Mouse (Mus musculus) forebrain, postnatal 0 days (tissue): ENCODE data around the gene Negr1. TPM values are rescaled to one million over a fixed set of nuclear protein-coding genes. Genes with fewer than 3 reads are reported as not detected.

Source experiments
- ATAC-seq: fragments of 200-750 bp; cut with Nextera tagmentation; 2 replicates; pipeline ENCODE4 v1.8.0; 2017; ENCODE audit warnings: mild to moderate bottlenecking, moderate library complexity
- DNase-seq: peaks from one replicate; pipeline ENCODE4 v3.0.0-alpha.2; 2015
- H3K27ac ChIP-seq: fragments of 300-500 bp; sonication (generic); 2 replicates; pipeline ENCODE4 v1.5.1; 2014; ENCODE audit warnings: low read depth, mild to moderate bottlenecking, antibody characterized with exemption, low read length, moderate library complexity, mixed read lengths
- H3K27me3 ChIP-seq: fragments of 300-500 bp; sonication (generic); 2 replicates; pipeline ENCODE4 v1.6.1; 2014; ENCODE audit warnings: mild to moderate bottlenecking, low read length, mixed read lengths; ENCODE audit not compliant: insufficient read depth
- H3K36me3 ChIP-seq: fragments of 300-500 bp; sonication (generic); 2 replicates; pipeline ENCODE4 v1.6.1; 2014; ENCODE audit warnings: mild to moderate bottlenecking, moderate library complexity; ENCODE audit not compliant: insufficient read depth
- H3K4me1 ChIP-seq: fragments of 300-500 bp; sonication (generic); 2 replicates; pipeline ENCODE4 v1.6.1; 2014; ENCODE audit warnings: antibody characterized with exemption; ENCODE audit not compliant: insufficient read depth
- H3K4me2 ChIP-seq: fragments of 300-500 bp; sonication (generic); 2 replicates; pipeline ENCODE4 v1.6.1; 2014; ENCODE audit warnings: low read depth, mild to moderate bottlenecking, moderate library complexity
- H3K4me3 ChIP-seq: fragments of 300-500 bp; sonication (generic); 2 replicates; pipeline ENCODE4 v1.5.1; 2014; ENCODE audit warnings: low read depth, low read length, mixed read lengths
- H3K9ac ChIP-seq: fragments of 300-500 bp; sonication (generic); 2 replicates; pipeline ENCODE4 v1.6.1; 2014; ENCODE audit warnings: mild to moderate bottlenecking
- H3K9me3 ChIP-seq: fragments of 300-500 bp; sonication (generic); 2 replicates; pipeline ENCODE4 v1.6.1; 2016; ENCODE audit warnings: low read length
- CTCF ChIP-seq: sonication (generic); IDR thresholded peaks from 2 replicates; pipeline ENCODE4 v1.5.1; 2016; ENCODE audit warnings: antibody characterized with exemption, control low read depth, low read depth
- WGBS: fragments of 180-500 bp; shearing (Covaris S2); extraction: QIAGEN DNeasy Blood & Tissue Kit; methylation state at CpG from one replicate; pipeline ENCODE4 v1.1.7; 2014; 5-methylcytosine and 5-hydroxymethylcytosine counted together
- polyA plus RNA-seq: library from polyadenylated mRNA; unstranded; fragments of >200 nt; fragmentation: Nextera tagmentation; extraction: Ambion mirVana; gene quantifications from 2 replicates; pipeline ENCODE4 v1.2.1, GENCODE M21; 2015
- total RNA-seq: library from RNA; depleted of rRNA; stranded (reverse); fragments of >200 nt; gene quantifications from 2 replicates; pipeline ENCODE4 v1.2.3, GENCODE M21; 2014

The Negr1 gene
- total and polyA plus RNA-seq, 2 experiments from 2014 or later, result 65.0 to 205 TPM

- Histone ChIP-seq H3K4me2 (no peak overlapping the region), H3K27me3 (no peaks in the 10 kb centered on the region), H3K36me3 (no peaks in the 10 kb centered on the region), H3K27ac (no peak overlapping the region), H3K4me1 (no peaks in the 10 kb centered on the region), H3K9me3 (no peaks in the 10 kb centered on the region), H3K4me3 (no peak overlapping the region), H3K9ac (no peak overlapping the region)
- 96% methylated on average over 2 of the region's 2 CpGs for WGBS
- ATAC-seq, result no peak; the same call in 1 of the 2 replicates
- TF ChIP-seq CTCF, result no peak
- DNase-seq, result no peak
Observed at GRCm38 (mm10) chr3:156662553-156662952, 101.0 kb downstream of the Negr1 start.

- H3K4me1 ChIP-seq, result no peaks in the 10 kb centered on the region
- H3K27me3 ChIP-seq, result no peaks in the 10 kb centered on the region
- DNase-seq (no peak), ATAC-seq (no peak)
- WGBS, result 77% methylated on average over 3 of the region's 3 CpGs
- no peak overlapping the region for H3K9ac ChIP-seq
- TF ChIP-seq CTCF, result no peak
- no peak overlapping the region for H3K4me2 ChIP-seq
- H3K4me3 ChIP-seq, result no peak overlapping the region
- H3K36me3 ChIP-seq, result no peaks in the 10 kb centered on the region
- no peak overlapping the region for H3K27ac ChIP-seq
- H3K9me3 ChIP-seq, result no peaks in the 10 kb centered on the region
Observed at GRCm38 (mm10) chr3:156672560-156672959, 111.0 kb downstream of the Negr1 start.

DNA sequence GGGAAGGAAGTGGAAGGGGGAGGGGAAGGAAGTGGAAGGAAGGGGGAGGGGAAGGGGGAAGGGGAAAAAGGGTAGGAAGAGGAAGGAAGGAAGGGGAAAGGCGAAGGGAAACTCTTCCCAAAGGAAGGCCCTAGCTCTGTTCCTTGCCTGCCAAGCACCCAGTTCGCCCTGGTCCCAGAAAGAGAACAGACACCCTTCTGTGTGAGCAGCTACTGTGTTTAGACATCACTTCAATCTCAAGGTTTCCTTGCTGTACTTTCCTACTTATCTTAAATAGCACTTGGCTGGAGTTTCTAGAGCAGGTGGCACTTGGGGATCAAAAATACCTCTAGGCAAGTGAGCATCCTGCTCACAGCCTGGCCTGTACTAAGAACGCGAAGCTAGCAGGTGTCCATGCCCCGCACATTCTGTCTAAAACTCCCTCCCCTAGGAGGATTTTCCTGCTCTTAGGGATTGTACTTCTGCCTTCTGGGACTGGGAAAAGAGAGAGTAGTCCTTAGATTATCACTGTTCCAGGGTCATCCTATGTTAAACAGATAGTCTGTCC, 128.5 kb downstream of the Negr1 start:
- Histone ChIP-seq H3K36me3 (no peaks in the 10 kb centered on the region), H3K4me3 (no peak overlapping the region), H3K27me3 (no peaks in the 10 kb centered on the region), H3K27ac (no peak overlapping the region), H3K9me3 (no peaks in the 10 kb centered on the region), H3K4me1 (no peaks in the 10 kb centered on the region), H3K9ac (no peak overlapping the region), H3K4me2 (no peak overlapping the region)
- WGBS, result 74% methylated on average over 5 of the region's 5 CpGs
- DNase-seq, result peak; percentile 63
- no peak for TF ChIP-seq CTCF
- ATAC-seq, result peak; percentile 70

GRCm38 (mm10) chr3:156698687-156699086, 137.1 kb downstream of the Negr1 start:
- no peaks in the 10 kb centered on the region for H3K27me3 ChIP-seq
- no peak overlapping the region for H3K27ac ChIP-seq
- no peak overlapping the region for H3K9ac ChIP-seq
- WGBS, result 98% methylated on average over 1 of the region's 1 CpGs
- no peak for ATAC-seq
- no peak for DNase-seq
- H3K9me3 ChIP-seq, result no peaks in the 10 kb centered on the region
- TF ChIP-seq CTCF, result no peak
- H3K4me3 ChIP-seq, result no peak overlapping the region
- H3K36me3 ChIP-seq, result no peaks in the 10 kb centered on the region
- H3K4me1 ChIP-seq, result no peaks in the 10 kb centered on the region
- no peak overlapping the region for H3K4me2 ChIP-seq

DNA sequence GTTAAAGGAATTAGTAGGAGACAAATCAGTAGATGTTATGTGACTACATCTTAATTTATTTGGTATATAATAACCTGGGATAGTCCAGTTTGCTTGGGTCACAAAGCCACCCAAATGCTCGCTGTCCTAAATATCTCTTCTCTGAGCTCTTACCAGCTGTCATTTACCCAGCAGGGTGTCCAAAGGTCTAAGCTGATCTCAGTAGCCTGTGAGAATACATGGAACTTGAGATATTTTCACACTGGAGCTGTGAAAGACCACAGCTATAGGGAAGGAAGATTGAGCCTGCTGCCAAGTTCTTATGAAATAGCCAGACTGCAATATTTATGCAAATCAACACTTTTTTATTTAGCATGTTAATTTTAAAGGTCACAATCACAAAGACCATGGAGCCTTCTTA, 141.6 kb downstream of the Negr1 start:
- Histone ChIP-seq H3K36me3 (no peaks in the 10 kb centered on the region), H3K27me3 (no peaks in the 10 kb centered on the region), H3K4me2 (no peak overlapping the region), H3K9me3 (no peaks in the 10 kb centered on the region), H3K4me1 (no peaks in the 10 kb centered on the region), H3K4me3 (no peak overlapping the region), H3K27ac (no peak overlapping the region), H3K9ac (no peak overlapping the region)
- ATAC-seq, result no peak
- TF ChIP-seq CTCF, result no peak
- no peak for DNase-seq
- 81% methylated on average over 1 of the region's 1 CpGs for WGBS

DNA sequence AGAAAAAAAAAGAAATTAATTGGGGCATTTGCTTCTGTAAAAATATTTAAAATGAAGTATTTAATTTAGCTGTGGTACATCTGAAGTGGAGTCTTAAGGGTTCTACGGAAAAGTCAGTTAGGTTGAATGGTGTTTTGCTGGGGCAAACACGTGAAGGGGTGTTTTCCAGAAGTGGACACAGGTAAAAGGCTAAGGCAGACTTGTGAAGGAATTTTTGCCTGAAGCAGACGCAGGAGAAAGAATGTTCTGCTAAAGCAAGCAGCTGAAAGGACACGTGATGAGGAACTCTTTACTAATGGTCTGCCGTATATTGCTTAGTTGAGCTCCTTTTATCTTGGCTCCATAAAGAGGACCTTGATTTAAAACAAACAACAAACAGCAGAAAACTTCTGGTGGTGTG, 148.6 kb downstream of the Negr1 start:
- ATAC-seq (no peak), DNase-seq (no peak)
- H3K27me3 ChIP-seq, result no peaks in the 10 kb centered on the region
- H3K9me3 ChIP-seq, result no peaks in the 10 kb centered on the region
- no peak overlapping the region for H3K4me2 ChIP-seq
- no peak overlapping the region for H3K27ac ChIP-seq
- H3K4me1 ChIP-seq, result no peaks in the 10 kb centered on the region
- no peak overlapping the region for H3K9ac ChIP-seq
- no peaks in the 10 kb centered on the region for H3K36me3 ChIP-seq
- TF ChIP-seq CTCF, result no peak
- H3K4me3 ChIP-seq, result no peak overlapping the region
- WGBS, result 69% methylated on average over 5 of the region's 5 CpGs

DNA sequence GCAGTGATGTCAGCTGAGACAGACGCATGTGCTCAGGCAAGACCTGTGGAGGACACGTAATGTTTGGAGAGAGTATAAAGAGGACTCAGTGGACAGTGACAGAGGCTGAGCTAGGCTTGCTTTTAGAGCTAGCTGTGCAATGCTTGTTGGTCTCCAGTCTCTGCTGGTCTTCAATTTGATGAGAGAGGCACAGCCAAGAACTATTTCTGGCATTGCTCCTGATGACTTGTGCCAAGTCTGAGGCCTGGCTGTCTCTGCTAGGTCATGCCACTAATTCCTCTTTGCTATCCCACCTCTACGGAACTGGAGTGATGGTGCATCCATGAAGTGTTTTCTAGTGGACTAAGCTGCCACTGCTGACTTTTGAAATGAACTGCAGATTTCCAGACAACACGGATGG, 149.1 kb downstream of the Negr1 start:
- no peak for ATAC-seq
- Histone ChIP-seq H3K27ac (no peak overlapping the region), H3K4me2 (no peak overlapping the region), H3K36me3 (no peaks in the 10 kb centered on the region), H3K27me3 (no peaks in the 10 kb centered on the region), H3K4me3 (no peak overlapping the region), H3K9me3 (no peaks in the 10 kb centered on the region), H3K9ac (no peak overlapping the region), H3K4me1 (no peaks in the 10 kb centered on the region)
- no peak for TF ChIP-seq CTCF
- WGBS, result 76% methylated on average over 4 of the region's 4 CpGs
- no peak for DNase-seq
